Mouse (Mus musculus): ENCODE data around the gene Cav3.

DNA sequence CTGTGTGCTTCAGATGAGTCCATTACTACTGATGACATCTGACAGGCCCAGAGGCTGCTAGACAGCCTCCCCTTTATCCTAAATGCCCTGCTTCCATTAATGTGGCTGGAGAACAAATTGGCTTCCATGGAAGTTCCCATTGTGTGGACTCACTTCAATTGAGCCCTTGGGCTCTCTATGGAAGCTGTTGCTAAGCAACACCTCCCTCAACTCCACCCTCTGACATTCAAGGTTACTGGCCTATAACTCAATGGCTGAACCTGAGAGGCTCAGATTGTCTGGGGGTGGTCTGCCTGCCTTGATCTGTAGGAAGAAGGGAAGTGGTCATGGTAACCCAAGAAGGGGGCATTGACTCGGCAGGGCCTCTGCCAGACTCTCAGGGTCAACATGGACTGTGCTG lies 57.2 kb downstream of the Cav3 start:
- TF ChIP-seq FLI1 (IDR thresholded peaks at IDR 0.05; ENCODE audit: low read length) (no peak), GATA1 (IDR thresholded peaks at IDR 0.05; ENCODE audit: borderline replicate concordance, low read length) (no peak)

Data from megakaryocyte, embryonic 14.5 days (primary cell).